Mouse (Mus musculus) embryonic fibroblast, embryonic 13.5 days (primary cell): ENCODE results near the gene Ppp2ca.

ENCODE experiments used
- CTCF ChIP-seq: IDR thresholded peaks from 2 replicates; pipeline ENCODE4 v1.5.1; 2011; ENCODE audit warnings: mild to moderate bottlenecking, control low read depth, low read length, moderate library complexity, borderline replicate concordance; ENCODE audit not compliant: insufficient read depth
- POLR2A ChIP-seq: IDR thresholded peaks from 2 replicates; pipeline ENCODE4 v1.6.1; 2011; ENCODE audit warnings: low read depth, mild to moderate bottlenecking, control low read depth, low read length, moderate library complexity

GRCm38 (mm10) chr11:52105503-52105902 is 7.0 kb downstream of the Ppp2ca start:
- TF ChIP-seq CTCF = no peak
- TF ChIP-seq POLR2A = no peak
